Mouse (Mus musculus): Measurements from ENCODE around the gene Adgrv1.

Gene Adgrv1

GRCm38 (mm10) chr13:81136652-81137422 is 496.1 kb downstream of the Adgrv1 start:
- in situ Hi-C loops (cut with MboI; ENCODE audit: low pct_unique_long_range_greater_than_20kb in 1 of 2, low sequenced_read_pairs in 2 of 2, unreplicated experiment in 1 of 2): loop anchor here in 1 of 2 experiments (25.0 kb wide), 1 partner anchor 275 kb away; no protein-coding TSS in a partner anchor

GRCm38 (mm10) chr13:81135953-81136352 is 497.0 kb downstream of the Adgrv1 start:
- in situ Hi-C loops (cut with MboI; ENCODE audit: low pct_unique_long_range_greater_than_20kb in 1 of 2, low sequenced_read_pairs in 2 of 2, unreplicated experiment in 1 of 2): loop anchor here in 1 of 2 experiments (25.0 kb wide), 1 partner anchor 274 kb away; no protein-coding TSS in a partner anchor

- in situ Hi-C loops (cut with MboI; ENCODE audit: low pct_unique_long_range_greater_than_20kb in 1 of 2, low sequenced_read_pairs in 2 of 2, unreplicated experiment in 1 of 2): loop anchor here in 1 of 2 experiments (25.0 kb wide), 1 partner anchor 272 kb away; no protein-coding TSS in a partner anchor
Measured at GRCm38 (mm10) chr13:81134412-81134811, 498.5 kb downstream of the Adgrv1 start.

- in situ Hi-C loops (cut with MboI; ENCODE audit: low pct_unique_long_range_greater_than_20kb in 1 of 2, low sequenced_read_pairs in 2 of 2, unreplicated experiment in 1 of 2): loop anchor here in 1 of 2 experiments (25.0 kb wide), 1 partner anchor 271 kb away; no protein-coding TSS in a partner anchor
Measured at GRCm38 (mm10) chr13:81133336-81133735, 499.6 kb downstream of the Adgrv1 start.

GRCm38 (mm10) chr13:81132691-81133090 is 500.3 kb downstream of the Adgrv1 start:
- in situ Hi-C loops (cut with MboI; ENCODE audit: low pct_unique_long_range_greater_than_20kb in 1 of 2, low sequenced_read_pairs in 2 of 2, unreplicated experiment in 1 of 2): loop anchor here in 1 of 2 experiments (25.0 kb wide), 1 partner anchor 270 kb away; no protein-coding TSS in a partner anchor

GRCm38 (mm10) chr13:81131860-81132259 is 501.1 kb downstream of the Adgrv1 start:
- in situ Hi-C loops (cut with MboI; ENCODE audit: low pct_unique_long_range_greater_than_20kb in 1 of 2, low sequenced_read_pairs in 2 of 2, unreplicated experiment in 1 of 2): loop anchor here in 1 of 2 experiments (25.0 kb wide), 1 partner anchor 270 kb away; no protein-coding TSS in a partner anchor

GRCm38 (mm10) chr13:81130742-81131524 is 502.0 kb downstream of the Adgrv1 start:
- in situ Hi-C loops (cut with MboI; ENCODE audit: low pct_unique_long_range_greater_than_20kb in 1 of 2, low sequenced_read_pairs in 2 of 2, unreplicated experiment in 1 of 2): loop anchor here in 1 of 2 experiments (25.0 kb wide), 1 partner anchor 269 kb away; no protein-coding TSS in a partner anchor

GRCm38 (mm10) chr13:81125846-81126245 is 507.1 kb downstream of the Adgrv1 start:
- in situ Hi-C loops (cut with MboI; ENCODE audit: low pct_unique_long_range_greater_than_20kb in 1 of 2, low sequenced_read_pairs in 2 of 2, unreplicated experiment in 1 of 2): loop anchor here in 1 of 2 experiments (25.0 kb wide), 1 partner anchor 264 kb away; no protein-coding TSS in a partner anchor

GRCm38 (mm10) chr13:81122238-81122637 is 510.7 kb downstream of the Adgrv1 start:
- in situ Hi-C loops (cut with MboI; ENCODE audit: low pct_unique_long_range_greater_than_20kb in 1 of 2, low sequenced_read_pairs in 2 of 2, unreplicated experiment in 1 of 2): no loop called here

- in situ Hi-C loops (cut with MboI; ENCODE audit: low pct_unique_long_range_greater_than_20kb in 1 of 2, low sequenced_read_pairs in 2 of 2, unreplicated experiment in 1 of 2): no loop called here
Measured at GRCm38 (mm10) chr13:81110479-81110878, 522.5 kb downstream of the Adgrv1 start.

- in situ Hi-C loops (cut with MboI; ENCODE audit: low pct_unique_long_range_greater_than_20kb in 1 of 2, low sequenced_read_pairs in 2 of 2, unreplicated experiment in 1 of 2): no loop called here
Measured at GRCm38 (mm10) chr13:81109676-81110075, 523.3 kb downstream of the Adgrv1 start.

- in situ Hi-C loops (cut with MboI; ENCODE audit: low pct_unique_long_range_greater_than_20kb in 1 of 2, low sequenced_read_pairs in 2 of 2, unreplicated experiment in 1 of 2): no loop called here
Measured at GRCm38 (mm10) chr13:81108526-81109302, 524.2 kb downstream of the Adgrv1 start.

GRCm38 (mm10) chr13:81107436-81107835 is 525.5 kb downstream of the Adgrv1 start:
- in situ Hi-C loops (cut with MboI; ENCODE audit: low pct_unique_long_range_greater_than_20kb in 1 of 2, low sequenced_read_pairs in 2 of 2, unreplicated experiment in 1 of 2): no loop called here

GRCm38 (mm10) chr13:81103794-81104193 is 529.2 kb downstream of the Adgrv1 start:
- in situ Hi-C loops (cut with MboI; ENCODE audit: low pct_unique_long_range_greater_than_20kb in 1 of 2, low sequenced_read_pairs in 2 of 2, unreplicated experiment in 1 of 2): no loop called here

- in situ Hi-C loops (cut with MboI; ENCODE audit: low pct_unique_long_range_greater_than_20kb in 1 of 2, low sequenced_read_pairs in 2 of 2, unreplicated experiment in 1 of 2): no loop called here
Measured at GRCm38 (mm10) chr13:81096424-81096823, 536.5 kb downstream of the Adgrv1 start.

- in situ Hi-C loops (cut with MboI; ENCODE audit: low pct_unique_long_range_greater_than_20kb in 1 of 2, low sequenced_read_pairs in 2 of 2, unreplicated experiment in 1 of 2): no loop called here
Measured at GRCm38 (mm10) chr13:81094513-81094912, 538.4 kb downstream of the Adgrv1 start.

GRCm38 (mm10) chr13:81090051-81090836 is 542.7 kb downstream of the Adgrv1 start:
- in situ Hi-C loops (cut with MboI; ENCODE audit: low pct_unique_long_range_greater_than_20kb in 1 of 2, low sequenced_read_pairs in 2 of 2, unreplicated experiment in 1 of 2): no loop called here

Data from mouse embryonic stem cell (cell line).